Comparison of ENCODE assay signal across 10 mouse cellular contexts in genomic region chr4:32932056-32932455, GRCm38 (mm10). TPM values are rescaled to one million over a fixed set of nuclear protein-coding genes. Genes with fewer than 3 reads are reported as not detected.
A peak's percentile ranks its signal among the peaks of the same experiment; 100 is the strongest.
DNase-seq lines count a peak whose midpoint lies in the region; ATAC-seq and TF ChIP-seq lines count a peak whose summit lies in the region.
"Had no signal": no experiment of that assay in that cellular context is flagged by ENCODE, and none has a peak within 500 bp of the region (broad histone marks: within the 10 kb centered on the region; RNA-seq: fewer than 3 reads in every experiment).

No protein-coding gene starts in this region.

- no peak overlapping the region for H3K4me2 ChIP-seq in lung, embryonic 14.5 days
- no peak overlapping the region for H3K4me2 ChIP-seq in embryonic facial prominence, embryonic 14.5 days (ENCODE audit: low read depth, low read length)
- no peak overlapping the region for H3K4me2 ChIP-seq in midbrain, embryonic 16.5 days (ENCODE audit: low read length)
- H3K4me2 ChIP-seq: liver, embryonic 13.5 days had no signal

- no peak overlapping the region for H3K27ac ChIP-seq in lung, embryonic 14.5 days (ENCODE audit: low read depth)
- no peak overlapping the region; the same call in 1 of the 2 replicates for H3K27ac ChIP-seq in embryonic facial prominence, embryonic 14.5 days (replicated peaks; ENCODE audit: low read depth, low read length)
- H3K27ac ChIP-seq in midbrain, embryonic 16.5 days (ENCODE audit: low read length) = no peak overlapping the region
- H3K27ac ChIP-seq: liver, embryonic 13.5 days had no signal

- no peak overlapping the region for H3K9ac ChIP-seq in lung, embryonic 14.5 days
- no peak overlapping the region for H3K9ac ChIP-seq in embryonic facial prominence, embryonic 14.5 days (ENCODE audit: low read depth, low read length)
- no peak overlapping the region for H3K9ac ChIP-seq in midbrain, embryonic 16.5 days (ENCODE audit: low read depth, low read length)
- H3K9ac ChIP-seq: liver, embryonic 13.5 days had no signal

- H3K9me3 ChIP-seq in lung, embryonic 14.5 days (ENCODE audit: low read depth, low read length) = no peaks in the 10 kb centered on the region
- no peaks in the 10 kb centered on the region for H3K9me3 ChIP-seq in embryonic facial prominence, embryonic 14.5 days (ENCODE audit: control insufficient read depth, low read length)
- H3K9me3 ChIP-seq in midbrain, embryonic 16.5 days (replicated peaks; ENCODE audit: control insufficient read depth, low read length, poor library complexity, severe bottlenecking) = no peaks in the 10 kb centered on the region
- H3K9me3 ChIP-seq: liver, embryonic 13.5 days had no signal

- no peak overlapping the region for H3K4me3 ChIP-seq in lung, embryonic 14.5 days (ENCODE audit: low read depth, low read length)
- no peak overlapping the region for H3K4me3 ChIP-seq in lung, adult 2 months (replicated peaks; ENCODE audit: extremely low read depth, low read depth, low read length)
- H3K4me3 ChIP-seq in embryonic facial prominence, embryonic 14.5 days (ENCODE audit: low read depth, low read length) = no peak overlapping the region
- H3K4me3 ChIP-seq in midbrain, embryonic 16.5 days (ENCODE audit: low read depth, low read length) = no peak overlapping the region
- H3K4me3 ChIP-seq: liver, embryonic 13.5 days had no signal

- no peaks in the 10 kb centered on the region for H3K4me1 ChIP-seq in lung, embryonic 14.5 days (ENCODE audit: insufficient read depth)
- H3K4me1 ChIP-seq in lung, adult 2 months (ENCODE audit: control insufficient read depth, insufficient read depth, low read length) = peaks cover 3% of the 10 kb centered on the region; the same call in 1 of the 2 replicates
- peaks cover 5% of the 10 kb centered on the region for H3K4me1 ChIP-seq in embryonic facial prominence, embryonic 14.5 days (ENCODE audit: control insufficient read depth, insufficient read depth, low read length)
- H3K4me1 ChIP-seq in midbrain, embryonic 16.5 days (ENCODE audit: control insufficient read depth, insufficient read depth, low read length) = no peaks in the 10 kb centered on the region
- H3K4me1 ChIP-seq: liver, embryonic 13.5 days had no signal

- TF ChIP-seq POLR2A in lung, adult 2 months (IDR thresholded peaks at IDR 0.05; ENCODE audit: borderline replicate concordance, extremely low read depth, low read depth, low read length) = no peak

- no peak for TF ChIP-seq CTCF in lung, embryonic 14.5 days (IDR thresholded peaks at IDR 0.05; ENCODE audit: low read depth)
- no peak for TF ChIP-seq CTCF in lung, adult 2 months (IDR thresholded peaks at IDR 0.05; ENCODE audit: insufficient read depth, low read length)

- no peak for ATAC-seq in lung, embryonic 14.5 days (ENCODE audit: insufficient read depth)
- ATAC-seq in embryonic facial prominence, embryonic 14.5 days (ENCODE audit: low read depth) = no peak
- no peak for ATAC-seq in midbrain, embryonic 16.5 days
- ATAC-seq in erythroblast, adult 5-6 weeks (replicated peaks; ENCODE audit: low FRiP score, poor library complexity, severe bottlenecking) = no peak

- H3K27me3 ChIP-seq in lung, embryonic 14.5 days (ENCODE audit: insufficient read depth, low read length) = no peaks in the 10 kb centered on the region
- H3K27me3 ChIP-seq in embryonic facial prominence, embryonic 14.5 days (replicated peaks; ENCODE audit: control insufficient read depth, insufficient read depth, low read length) = no peaks in the 10 kb centered on the region
- no peaks in the 10 kb centered on the region for H3K27me3 ChIP-seq in midbrain, embryonic 16.5 days (ENCODE audit: control insufficient read depth, insufficient read depth, low read depth, low read length)
- H3K27me3 ChIP-seq: liver, embryonic 13.5 days had no signal

- peak; percentile 39 for DNase-seq in adrenal gland, postnatal 14 days
- DNase-seq in adrenal gland, postnatal 25 days = no peak
- DNase-seq in lung, embryonic 14.5 days = peak; percentile 39
- no peak for DNase-seq in lung, adult 2 months
- DNase-seq in embryonic facial prominence, embryonic 14.5 days (ENCODE audit: low spot score) = peak; percentile 46
- DNase-seq in thymus, postnatal 0 days (ENCODE audit: low spot score) = peak; percentile 47
- DNase-seq: cerebellum, adult 11-12 months; liver, embryonic 13.5 days had no signal

- 59% methylated on average over 9 of the region's 9 CpGs for WGBS in lung, embryonic 14.5 days
- WGBS in lung, adult 2 months = 57% methylated on average over 9 of the region's 9 CpGs
- 47% methylated on average over 9 of the region's 9 CpGs for WGBS in embryonic facial prominence, embryonic 14.5 days
- WGBS in midbrain, embryonic 16.5 days = 62% methylated on average over 9 of the region's 9 CpGs

- no peaks in the 10 kb centered on the region for H3K36me3 ChIP-seq in lung, embryonic 14.5 days (ENCODE audit: insufficient read depth)
- no peaks in the 10 kb centered on the region for H3K36me3 ChIP-seq in embryonic facial prominence, embryonic 14.5 days (ENCODE audit: control insufficient read depth, insufficient read depth, low read length)
- no peaks in the 10 kb centered on the region for H3K36me3 ChIP-seq in midbrain, embryonic 16.5 days (ENCODE audit: control insufficient read depth, insufficient read depth, low read length)
- H3K36me3 ChIP-seq: liver, embryonic 13.5 days had no signal

RNA-seq across cellular contexts. Expression of gene Ankrd6, which starts 18.6 kb away (rescaled TPM):
- total RNA-seq in adrenal gland, postnatal 14 days (2021) = 3.0 and 5.4 TPM in 2 replicates
- total RNA-seq in adrenal gland, postnatal 25 days (2021) = 2.4 and 4.8 TPM in 2 replicates
- polyA plus RNA-seq in lung, embryonic 14.5 days (2014; fragmentation: Nextera tagmentation; extraction: Ambion mirVana) = 4.0 and 4.7 TPM in 2 replicates
- 0.34 and 0.72 TPM in 2 replicates for polyA plus RNA-seq in lung, adult 2 months (2012; rRNA removed)
- 11.0 and 11.2 TPM in 2 replicates for polyA plus RNA-seq in embryonic facial prominence, embryonic 14.5 days (2014; fragmentation: Nextera tagmentation; extraction: Ambion mirVana)
- polyA plus RNA-seq in thymus, postnatal 0 days (2015; fragmentation: Nextera tagmentation; extraction: Ambion mirVana) = 10.1 and 12.8 TPM in 2 replicates
- 35.7 and 37.9 TPM in 2 replicates for polyA plus RNA-seq in midbrain, embryonic 16.5 days (2015; fragmentation: Nextera tagmentation; extraction: Ambion mirVana)
- total RNA-seq in erythroblast, adult 5-6 weeks (2015; ENCODE audit: low replicate concordance) = 0.77 TPM in 1 of 2 replicates, not detected in the other
- total RNA-seq in erythroblast, adult 5-6 weeks (2017; ENCODE audit: low replicate concordance) = 0.42 and 0.77 TPM in 2 replicates

RNA-seq across cellular contexts. Expression of gene Rragd, which starts 50.8 kb away (rescaled TPM):
- total RNA-seq in adrenal gland, postnatal 14 days (2021) = 5.7 and 8.7 TPM in 2 replicates
- total RNA-seq in adrenal gland, postnatal 25 days (2021) = 7.3 and 10.8 TPM in 2 replicates
- polyA plus RNA-seq in lung, embryonic 14.5 days (2014; fragmentation: Nextera tagmentation; extraction: Ambion mirVana) = 1.8 and 2.7 TPM in 2 replicates
- 1.8 and 3.4 TPM in 2 replicates for polyA plus RNA-seq in lung, adult 2 months (2012; rRNA removed)
- polyA plus RNA-seq in embryonic facial prominence, embryonic 14.5 days (2014; fragmentation: Nextera tagmentation; extraction: Ambion mirVana) = 18.3 and 21.8 TPM in 2 replicates
- polyA plus RNA-seq in thymus, postnatal 0 days (2015; fragmentation: Nextera tagmentation; extraction: Ambion mirVana) = 10.1 and 12.5 TPM in 2 replicates
- polyA plus RNA-seq in midbrain, embryonic 16.5 days (2015; fragmentation: Nextera tagmentation; extraction: Ambion mirVana) = 38.3 and 39.4 TPM in 2 replicates
- 3.8 and 7.1 TPM in 2 replicates for total RNA-seq in erythroblast, adult 5-6 weeks (2015; ENCODE audit: low replicate concordance)
- 10.0 and 19.5 TPM in 2 replicates for total RNA-seq in erythroblast, adult 5-6 weeks (2017; ENCODE audit: low replicate concordance)

Comparison
In these comparisons a context has a peak if more than half of its experiments do, and no peak if none do; other contexts are left out.
1. DNase-seq: peak in adrenal gland, postnatal 14 days (single experiment), lung, embryonic 14.5 days (single experiment), embryonic facial prominence, embryonic 14.5 days (single experiment) and thymus, postnatal 0 days (single experiment); none in adrenal gland, postnatal 25 days (single experiment) and lung, adult 2 months (single experiment).